Mouse (Mus musculus) cerebellum, postnatal 36 days (tissue): Measurements from ENCODE around the gene Wbp1.
A peak's percentile ranks its signal among the peaks of the same experiment; 100 is the strongest.

Experiments
- DNase-seq, 2 experiments: peaks; one replicate each; pipeline ENCODE4 v3.0.0; 2021 to 2022; ENCODE audit warnings: mixed read lengths in 2 of 2

Wbp1 gene

DNA sequence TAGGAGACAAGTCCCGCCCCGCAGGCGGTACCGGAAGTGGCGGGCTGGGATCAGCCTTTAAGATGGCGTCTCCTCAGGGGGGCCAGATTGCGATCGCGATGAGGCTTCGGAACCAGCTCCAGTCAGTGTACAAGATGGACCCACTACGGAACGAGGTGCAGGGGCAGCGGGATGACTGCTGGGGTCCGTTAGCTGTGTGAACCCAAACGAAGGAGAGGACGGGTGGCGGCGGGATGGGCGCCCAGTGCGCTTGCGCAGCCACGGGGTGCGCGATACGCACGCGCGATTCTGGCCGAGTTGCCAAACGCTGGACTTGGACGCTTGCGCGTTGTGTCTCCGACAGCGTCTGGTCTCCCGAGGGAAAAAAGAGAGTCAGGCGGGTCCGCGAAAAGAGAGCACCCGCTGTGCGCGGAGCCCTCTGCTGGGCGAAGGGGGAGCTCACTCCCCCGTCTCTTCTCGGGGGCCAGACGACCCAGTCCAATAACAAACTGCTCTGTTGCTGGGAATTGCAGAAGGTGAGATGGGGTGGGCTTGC is 43.0 kb downstream of the Wbp1 start:
- DNase-seq: peak; percentile 100

DNA sequence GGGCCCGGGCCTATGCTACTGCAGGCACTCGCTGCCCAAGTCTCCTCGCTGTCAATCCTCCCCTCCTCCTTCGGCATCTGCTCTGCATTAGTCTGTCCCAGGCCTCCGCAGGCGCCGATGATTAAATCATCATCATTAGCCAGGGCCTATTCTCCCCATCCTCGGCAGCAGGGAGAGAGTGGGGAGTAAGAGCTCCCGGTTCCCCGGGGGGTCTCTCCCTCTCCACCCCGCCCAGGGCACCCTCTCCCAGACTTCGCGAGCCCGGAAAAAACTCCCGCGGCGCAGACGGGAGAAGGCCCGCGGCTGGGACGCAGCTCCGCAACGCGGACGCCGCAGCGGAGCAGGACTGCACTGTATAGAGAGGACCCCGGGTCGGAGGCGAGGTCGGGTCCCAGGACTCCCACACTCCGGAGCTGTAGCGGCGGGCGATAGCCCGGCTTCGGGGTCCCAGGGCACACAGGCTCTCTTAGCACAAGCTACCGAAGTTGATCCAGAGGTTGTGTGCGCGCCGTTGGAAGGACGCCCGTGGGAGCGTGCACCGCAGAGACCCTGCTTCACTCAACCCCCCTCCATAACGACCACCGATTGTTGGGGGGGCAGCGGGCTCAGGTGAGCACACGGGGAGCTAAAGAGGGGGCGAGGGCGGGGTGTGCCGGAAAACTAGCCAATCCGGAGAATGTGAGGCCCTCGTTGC is 43.6 kb downstream of the Wbp1 start, which contains the start of gene Pcgf1:
TSS of gene Pcgf1 (plus strand) at position 240 of the 694 bp plus-strand sequence.
- peak; percentile 55 to 57 for DNase-seq

GRCm38 (mm10) chr6:83074979-83075378 is 46.4 kb downstream of the Wbp1 start:
- no peak for DNase-seq

DNA sequence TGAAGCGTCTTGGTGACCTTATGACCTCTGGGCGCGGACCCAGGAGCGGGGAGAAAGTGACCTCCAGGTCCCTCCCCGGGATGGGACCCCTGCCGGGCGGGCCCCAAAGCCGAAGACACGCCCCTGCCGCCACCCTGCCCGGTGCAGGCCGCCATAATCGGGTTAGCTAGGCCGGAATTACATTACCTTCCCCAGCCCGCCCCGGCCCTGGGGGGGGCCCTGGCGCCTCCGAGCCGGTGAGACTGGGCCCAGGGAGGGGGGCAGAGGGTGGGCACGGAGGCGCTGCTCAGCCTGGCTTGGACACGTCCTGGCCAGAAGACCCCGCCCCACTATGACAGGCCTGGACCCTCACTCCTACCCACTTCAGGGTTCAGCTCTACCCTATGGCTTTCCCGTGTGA is 50.1 kb downstream of the Wbp1 start:
- DNase-seq: peak in 1 of 2 experiments; percentile 27

DNA sequence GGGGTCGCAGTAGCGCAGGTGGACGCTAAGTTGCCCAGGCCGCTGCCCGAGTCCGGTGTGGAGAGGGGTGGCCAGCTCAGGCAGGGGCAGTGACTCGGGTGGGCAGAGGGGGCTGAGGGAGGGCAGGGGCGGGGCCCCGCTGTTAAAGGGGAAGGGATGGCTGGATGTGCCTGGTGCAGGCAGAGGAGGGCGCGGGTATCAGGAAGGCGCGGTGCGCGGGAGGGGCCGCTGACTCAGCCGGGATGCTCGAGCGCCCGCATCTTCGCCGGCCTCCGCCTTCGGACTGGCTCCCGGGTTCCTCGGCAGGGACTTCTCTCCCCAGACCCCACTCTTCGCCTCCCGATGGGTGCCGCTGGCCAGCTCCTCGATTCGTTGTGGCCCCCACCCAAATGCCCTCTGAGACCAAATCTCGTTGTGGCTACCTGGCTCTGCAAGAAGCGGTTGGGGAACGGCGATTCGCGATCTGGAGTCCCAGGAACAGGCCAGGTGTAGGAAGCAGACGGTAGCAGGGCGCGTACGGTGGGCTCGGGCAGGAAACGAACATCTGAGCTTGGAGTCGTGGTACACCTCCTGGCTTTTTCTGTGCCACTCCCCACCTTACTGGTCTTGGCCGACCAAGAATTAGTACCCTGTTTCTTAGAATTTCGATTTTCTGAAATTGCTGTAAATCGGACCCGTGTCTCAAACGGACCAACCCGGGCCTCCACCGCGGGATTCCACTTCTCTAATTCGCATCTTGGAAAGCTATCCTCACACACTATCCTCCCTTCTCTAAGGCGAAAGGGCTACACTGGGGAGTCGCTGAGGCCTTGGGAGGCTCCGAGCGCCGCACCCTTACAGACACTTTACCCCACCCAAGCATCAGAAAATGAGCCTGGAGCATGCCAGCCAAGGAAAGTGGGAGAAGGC is 50.8 kb downstream of the Wbp1 start:
- DNase-seq: peak; percentile 22 to 58

- no peak for DNase-seq
Measured at GRCm38 (mm10) chr6:83070247-83070310, 51.3 kb downstream of the Wbp1 start, which contains the start of gene Tlx2. TSS of gene Tlx2 (minus strand) at chr6:83070293.

DNA sequence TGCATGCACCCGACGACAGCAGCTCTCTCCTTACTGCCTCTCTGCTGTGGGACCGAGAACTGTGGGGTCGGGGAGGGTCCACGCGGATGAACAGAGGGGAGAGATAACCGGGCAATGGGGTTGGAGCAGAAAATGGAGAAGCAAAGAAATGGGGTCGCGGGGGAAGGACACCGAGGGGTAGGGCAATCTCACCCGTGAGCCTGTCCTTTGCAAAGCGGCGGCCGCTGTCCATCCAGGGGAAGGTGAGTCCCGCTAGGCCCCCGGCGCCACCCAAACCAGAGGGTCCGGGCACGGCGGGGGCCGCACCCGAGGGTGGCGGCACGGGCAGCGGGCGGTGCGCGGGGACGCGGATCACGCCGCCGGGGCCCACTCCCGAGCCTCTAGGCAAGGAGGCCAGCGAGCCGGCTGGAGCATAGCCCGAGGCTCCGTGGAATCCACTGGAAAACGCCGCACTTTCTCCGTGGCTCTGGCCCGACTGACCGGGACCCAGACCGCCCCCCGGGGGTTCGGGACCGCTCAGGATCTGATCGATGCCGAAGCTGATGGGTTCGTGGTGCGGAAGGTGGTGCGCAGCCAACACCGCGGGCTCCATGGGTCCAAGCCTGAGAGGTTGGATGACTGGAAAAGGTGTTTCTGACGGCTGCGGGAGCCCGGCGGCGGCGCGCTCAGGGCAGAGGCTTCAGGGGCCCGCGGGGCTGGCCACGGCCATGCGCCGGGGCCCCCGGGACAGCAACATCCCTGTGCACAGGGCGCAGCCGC is 51.7 kb downstream of the Wbp1 start:
- peak in 1 of 2 experiments; percentile 17 for DNase-seq
